Mouse (Mus musculus) hindbrain, postnatal 0 days (tissue): ENCODE results near the gene Rrp1. TPM values are rescaled to one million over a fixed set of nuclear protein-coding genes. Genes with fewer than 3 reads are reported as not detected.

Experiments used
- ATAC-seq: fragments of 200-750 bp; cut with Nextera tagmentation; 2 replicates; pipeline ENCODE4 v1.8.0; 2017; ENCODE audit warnings: mild to moderate bottlenecking, moderate TSS enrichment, moderate library complexity
- DNase-seq: peaks from one replicate; pipeline ENCODE4 v3.0.0-alpha.2; 2015; ENCODE audit warnings: low spot score
- H3K27ac ChIP-seq: fragments of 300-500 bp; sonication (generic); 2 replicates; pipeline ENCODE4 v1.5.1; 2014; ENCODE audit warnings: mild to moderate bottlenecking
- H3K27me3 ChIP-seq: fragments of 300-500 bp; sonication (generic); 2 replicates; pipeline ENCODE4 v1.6.1; 2014; ENCODE audit warnings: low read length, mixed read lengths; ENCODE audit not compliant: insufficient read depth
- H3K36me3 ChIP-seq: fragments of 300-500 bp; sonication (generic); 2 replicates; pipeline ENCODE4 v1.6.1; 2014; ENCODE audit warnings: low read length, mixed read lengths; ENCODE audit not compliant: insufficient read depth
- H3K4me1 ChIP-seq: fragments of 300-500 bp; sonication (generic); 2 replicates; pipeline ENCODE4 v1.6.1; 2014; ENCODE audit warnings: antibody characterized with exemption, low read length, mixed read lengths; ENCODE audit not compliant: insufficient read depth
- H3K4me2 ChIP-seq: fragments of 300-500 bp; sonication (generic); 2 replicates; pipeline ENCODE4 v1.6.1; 2014; ENCODE audit warnings: low read depth, mild to moderate bottlenecking, low read length, moderate library complexity, mixed read lengths
- H3K4me3 ChIP-seq: fragments of 300-500 bp; sonication (generic); 2 replicates; pipeline ENCODE4 v1.5.1; 2014; ENCODE audit warnings: low read length
- H3K9ac ChIP-seq: fragments of 300-500 bp; sonication (generic); replicated peaks from 2 replicates; pipeline ENCODE4 v1.6.1; 2014; ENCODE audit warnings: mild to moderate bottlenecking, low read length, moderate library complexity, mixed read lengths
- H3K9me3 ChIP-seq: fragments of 300-500 bp; sonication (generic); 2 replicates; pipeline ENCODE4 v1.6.1; 2016; ENCODE audit warnings: low read length, mixed read lengths
- CTCF ChIP-seq: IDR thresholded peaks from 2 replicates; pipeline ENCODE4 v1.5.1; 2016; ENCODE audit warnings: antibody characterized with exemption, control low read depth, low read depth
- WGBS: fragments of 180-500 bp; shearing (Covaris S2); extraction: QIAGEN DNeasy Blood & Tissue Kit; methylation state at CpG from one replicate; pipeline ENCODE4 v1.1.7; 2014; 5-methylcytosine and 5-hydroxymethylcytosine counted together
- microRNA-seq, 2 experiments: library from miRNA; unstranded; fragments of <30 nt; microRNA quantifications; one replicate each; pipeline ENCODE4; 2016
- polyA plus RNA-seq: library from polyadenylated mRNA; unstranded; fragments of >200 nt; fragmentation: Nextera tagmentation; extraction: Ambion mirVana; gene quantifications from 2 replicates; pipeline ENCODE4 v1.2.1, GENCODE M21; 2015
- total RNA-seq: library from RNA; depleted of rRNA; stranded (reverse); fragments of >200 nt; gene quantifications from 2 replicates; pipeline ENCODE4 v1.2.3, GENCODE M21; 2014; rRNA removed

The Rrp1 gene
- total and polyA plus RNA-seq, 2 experiments from 2014 or later = 179 to 429 TPM

GRCm38 (mm10) chr10:78351887-78352665, 60.8 kb downstream of the Rrp1 start, which contains the start of gene Agpat3:
Agpat3 (minus strand) TSS chr10:78352489.
- Histone ChIP-seq H3K4me1 (peaks cover 21% of the 10 kb centered on the region), H3K36me3 (no peaks in the 10 kb centered on the region), H3K9me3 (no peaks in the 10 kb centered on the region), H3K4me2 (peak within 1 kb of the TSS; percentile 82), H3K4me3 (peak within 1 kb of the TSS; percentile 95), H3K9ac (peak within 1 kb of the TSS; percentile 96), H3K27me3 (no peaks in the 10 kb centered on the region), H3K27ac (peak within 1 kb of the TSS; percentile 80)
- DNase-seq = peak; percentile 84
- under 1% methylated on average over 65 of the region's 113 CpGs for WGBS
- no peak for TF ChIP-seq CTCF
- ATAC-seq = peak; percentile 83

- Histone ChIP-seq H3K27me3 (no peaks in the 10 kb centered on the region), H3K36me3 (no peaks in the 10 kb centered on the region), H3K4me3 (peak overlapping the region; percentile 95), H3K9ac (peak overlapping the region; percentile 96), H3K4me2 (peak overlapping the region; percentile 82), H3K4me1 (peaks cover 21% of the 10 kb centered on the region), H3K9me3 (no peaks in the 10 kb centered on the region), H3K27ac (peak overlapping the region; percentile 80)
- 2% methylated on average over 13 of the region's 13 CpGs for WGBS
- no peak for TF ChIP-seq CTCF
- ATAC-seq (no peak), DNase-seq (no peak)
These were observed 61.3 kb downstream of the Rrp1 start for GRCm38 (mm10) chr10:78351564-78351886.

- Histone ChIP-seq H3K9ac (peak overlapping the region; percentile 96; the same call in 1 of the 2 replicates), H3K4me2 (peak overlapping the region; percentile 82), H3K27ac (peak overlapping the region; percentile 80), H3K4me3 (peak overlapping the region; percentile 95), H3K36me3 (no peaks in the 10 kb centered on the region), H3K9me3 (no peaks in the 10 kb centered on the region), H3K27me3 (no peaks in the 10 kb centered on the region), H3K4me1 (peaks cover 21% of the 10 kb centered on the region)
- 16% methylated on average over 6 of the region's 6 CpGs for WGBS
- no peak for TF ChIP-seq CTCF
- ATAC-seq = no peak
- DNase-seq = peak; percentile 11
These were observed 61.9 kb downstream of the Rrp1 start for GRCm38 (mm10) chr10:78350796-78351556.

Small RNA genes lying within 50 kb of the gene (microRNA-seq; reads per million reads assigned to microRNA genes)
- gene Mir6410 = 0 reads per million in 2 experiments
- gene Mir6907 = 1.1 to 1.2 reads per million in 2 experiments
- 0.35 to 1.1 reads per million in 2 experiments for gene Mir6908

Other genes starting within 250 kb of the Rrp1 start
- 110 and 115 TPM in 2 replicates for gene D10Jhu81e, start 243.3 kb downstream of the Rrp1 start, total RNA-seq
- 31.5 and 32.2 TPM in 2 replicates for gene D10Jhu81e, start 243.3 kb downstream of the Rrp1 start, polyA plus RNA-seq
- 18.5 and 22.4 TPM in 2 replicates for gene Pwp2, start 227.9 kb downstream of the Rrp1 start, total RNA-seq
- gene Pwp2, start 227.9 kb downstream of the Rrp1 start, polyA plus RNA-seq = 11.3 and 11.7 TPM in 2 replicates
- 87.2 and 96.9 TPM in 2 replicates for gene Trappc10, start 168.4 kb downstream of the Rrp1 start, total RNA-seq
- gene Trappc10, start 168.4 kb downstream of the Rrp1 start, polyA plus RNA-seq = 40.3 and 42.2 TPM in 2 replicates
- 123 and 158 TPM in 2 replicates for gene Agpat3, start 60.6 kb downstream of the Rrp1 start, total RNA-seq
- 115 and 117 TPM in 2 replicates for gene Agpat3, start 60.6 kb downstream of the Rrp1 start, polyA plus RNA-seq
- gene Cstb, start 12.6 kb upstream of the Rrp1 start, total RNA-seq = 80.6 and 84.4 TPM in 2 replicates
- 147 and 148 TPM in 2 replicates for gene Cstb, start 12.6 kb upstream of the Rrp1 start, polyA plus RNA-seq
- 63.1 and 70.7 TPM in 2 replicates for gene Pdxk, start 51.9 kb upstream of the Rrp1 start, total RNA-seq
- 42.8 and 45.8 TPM in 2 replicates for gene Pdxk, start 51.9 kb upstream of the Rrp1 start, polyA plus RNA-seq
- gene Olfr1358, start 104.4 kb upstream of the Rrp1 start, total RNA-seq = not detected in 2 replicates
- gene Olfr1358, start 104.4 kb upstream of the Rrp1 start, polyA plus RNA-seq = not detected in 2 replicates
- 59.1 and 66.2 TPM in 2 replicates for gene Ilvbl, start 161.3 kb upstream of the Rrp1 start, total RNA-seq
- 83.6 and 86.4 TPM in 2 replicates for gene Ilvbl, start 161.3 kb upstream of the Rrp1 start, polyA plus RNA-seq
- gene Syde1, start 178.9 kb upstream of the Rrp1 start, total RNA-seq = 5.6 and 7.2 TPM in 2 replicates
- gene Syde1, start 178.9 kb upstream of the Rrp1 start, polyA plus RNA-seq = 3.5 and 3.6 TPM in 2 replicates
- not detected in 2 replicates for gene Olfr1357, start 205.0 kb upstream of the Rrp1 start, total RNA-seq
- not detected in 2 replicates for gene Olfr1357, start 205.0 kb upstream of the Rrp1 start, polyA plus RNA-seq